Mouse (Mus musculus) G1E-ER4 (cell line): ENCODE measurements around the gene Cdc42se2. TPM values are rescaled to one million over a fixed set of nuclear protein-coding genes. Genes with fewer than 3 reads are reported as not detected.

ENCODE experiments used
- GATA1 ChIP-seq: IDR thresholded peaks from one replicate; pipeline ENCODE4 v1.8.0; 2012; ENCODE audit warnings: low read length, inconsistent platforms
- polyA plus RNA-seq: library from polyadenylated mRNA; stranded (reverse); fragments of >175 nt; gene quantifications from 2 replicates; pipeline ENCODE4 v1.2.3, GENCODE M21; 2012

The Cdc42se2 gene
- polyA plus RNA-seq, 1 experiment: 5.6 TPM

DNA sequence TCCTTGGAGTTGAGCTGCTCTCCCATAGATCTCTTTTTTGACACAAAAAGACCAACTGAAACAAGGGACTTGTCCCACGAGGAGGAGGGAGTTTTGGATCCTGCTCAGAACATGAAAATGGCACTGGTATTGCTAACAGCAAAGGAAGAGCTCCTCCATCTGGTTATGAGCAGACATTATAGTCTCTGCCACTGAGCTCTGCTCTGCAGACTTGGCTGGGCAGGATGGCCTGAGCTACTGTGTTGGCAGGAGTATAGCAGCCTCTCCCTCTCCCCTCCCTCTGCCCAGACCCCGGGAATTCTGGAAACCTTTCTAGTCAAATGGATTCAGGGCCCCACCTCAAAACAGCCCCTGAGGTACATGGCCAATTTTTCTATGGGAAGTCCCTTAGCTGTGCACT, 77.8 kb downstream of the Cdc42se2 start:
- TF ChIP-seq GATA1: no peak

DNA sequence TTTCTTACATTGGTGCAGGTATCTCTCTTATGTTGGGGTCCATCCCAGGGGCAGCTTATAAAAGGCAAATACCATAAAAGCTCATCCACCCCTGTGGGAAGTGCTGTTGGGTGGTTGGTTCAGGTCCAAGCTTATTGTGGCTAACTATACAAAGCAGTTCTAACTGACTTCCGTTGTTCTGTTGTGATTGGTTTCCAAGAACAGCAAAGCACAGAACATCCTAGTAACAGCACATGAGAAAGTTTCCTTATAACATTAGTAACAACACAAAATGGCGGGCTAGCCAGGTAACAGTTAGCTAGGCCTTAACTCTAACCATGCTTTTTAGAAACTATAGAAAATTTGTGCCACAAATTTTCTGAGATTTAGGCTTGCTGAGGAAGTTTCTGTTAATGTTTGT, 79.3 kb downstream of the Cdc42se2 start:
- no peak for TF ChIP-seq GATA1

DNA sequence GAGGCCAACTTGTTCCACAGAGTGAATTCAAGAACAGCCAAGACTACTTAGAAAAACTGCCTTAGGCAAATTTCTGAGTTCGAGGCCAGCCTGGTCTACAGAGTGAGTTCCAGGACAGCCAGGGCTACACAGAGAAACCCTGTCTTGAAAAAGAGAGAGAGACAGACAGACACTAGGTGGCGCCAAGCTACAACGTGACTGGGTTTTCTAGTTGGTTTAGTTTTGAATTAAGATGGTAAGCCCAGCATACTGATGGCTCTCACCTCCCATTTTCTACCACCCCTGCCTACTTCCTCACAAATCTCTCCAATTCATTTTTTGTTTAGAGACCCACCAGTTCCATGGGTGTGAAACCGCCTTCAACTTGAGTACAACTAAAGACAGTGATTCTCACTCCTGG, 84.2 kb downstream of the Cdc42se2 start:
- no peak for TF ChIP-seq GATA1

DNA sequence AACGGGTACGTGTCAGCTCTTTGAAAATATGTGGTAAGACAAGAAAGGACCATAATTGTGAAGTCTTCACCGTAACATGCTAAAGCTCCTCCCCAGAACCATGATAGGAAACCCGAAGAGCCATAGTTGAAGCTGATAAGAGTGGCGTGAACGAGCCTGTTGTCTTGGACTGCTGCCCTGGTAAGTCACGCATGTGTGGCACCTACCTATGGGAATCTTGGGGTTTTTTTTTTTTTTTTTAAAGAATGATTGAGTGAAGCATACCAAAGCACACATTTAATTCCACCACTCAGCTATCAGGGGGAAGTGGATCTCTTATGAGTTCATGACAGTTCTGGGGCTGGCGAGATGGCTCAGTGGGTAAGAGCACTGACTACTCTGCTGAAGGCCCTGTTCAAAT, 85.6 kb downstream of the Cdc42se2 start:
- no peak for TF ChIP-seq GATA1

DNA sequence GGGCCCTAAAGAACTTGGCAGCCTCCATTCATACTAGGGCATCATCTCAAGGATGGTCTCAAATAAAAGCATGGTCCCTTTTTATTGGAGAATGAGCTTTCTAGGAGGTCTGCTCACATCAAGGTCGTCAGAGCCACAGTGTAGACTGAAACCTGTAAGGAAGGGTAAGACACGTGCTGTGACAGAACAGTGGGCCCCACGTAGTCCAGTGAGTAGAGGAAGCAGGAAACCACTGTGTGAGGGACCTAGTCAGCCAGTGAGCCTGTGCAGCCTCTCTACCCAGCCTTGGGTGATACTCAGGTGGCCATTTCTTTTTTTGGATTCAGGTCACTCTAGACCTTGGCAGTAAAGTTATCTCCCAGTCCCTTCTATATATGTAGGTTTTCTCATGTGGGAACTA, 87.5 kb downstream of the Cdc42se2 start:
- no peak for TF ChIP-seq GATA1

DNA sequence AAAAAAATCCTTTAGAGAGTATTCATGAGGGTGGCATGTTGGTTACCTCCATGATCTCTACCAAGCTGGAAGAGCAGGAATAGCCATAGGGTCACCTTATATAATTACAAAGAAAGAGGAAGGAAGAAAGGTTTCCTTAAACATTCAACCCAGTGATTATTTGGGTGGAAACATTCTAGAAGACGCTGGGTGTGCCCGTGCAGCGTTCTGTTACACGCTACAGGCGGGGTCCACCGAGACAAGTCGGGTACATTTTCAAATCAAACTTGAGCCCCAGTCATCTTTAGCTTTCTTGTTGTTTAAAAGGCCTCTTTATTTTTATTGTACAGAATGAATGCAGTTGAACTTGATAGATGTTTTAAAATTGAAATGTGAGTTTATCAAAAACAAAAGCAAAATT, 88.8 kb downstream of the Cdc42se2 start:
- no peak for TF ChIP-seq GATA1

DNA sequence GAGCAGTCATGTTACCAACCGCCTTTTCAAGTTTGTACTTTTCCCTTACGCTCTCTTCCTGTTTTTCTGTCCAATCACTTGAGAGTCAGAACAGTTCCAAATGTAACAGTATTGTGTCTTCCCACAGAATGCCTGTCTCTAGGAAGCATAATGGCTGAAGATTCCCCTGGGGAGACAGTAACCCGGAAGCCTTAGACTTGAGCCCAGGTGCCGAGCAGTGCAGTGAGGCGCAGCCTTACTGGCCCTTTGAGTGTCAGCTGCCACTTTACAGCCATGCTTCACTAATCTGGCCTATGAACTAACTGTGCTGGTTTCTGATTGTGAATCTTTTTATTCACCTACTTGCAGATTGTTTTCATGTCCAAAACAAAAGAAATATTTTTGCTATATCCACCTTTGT, 89.9 kb downstream of the Cdc42se2 start:
- no peak for TF ChIP-seq GATA1

DNA sequence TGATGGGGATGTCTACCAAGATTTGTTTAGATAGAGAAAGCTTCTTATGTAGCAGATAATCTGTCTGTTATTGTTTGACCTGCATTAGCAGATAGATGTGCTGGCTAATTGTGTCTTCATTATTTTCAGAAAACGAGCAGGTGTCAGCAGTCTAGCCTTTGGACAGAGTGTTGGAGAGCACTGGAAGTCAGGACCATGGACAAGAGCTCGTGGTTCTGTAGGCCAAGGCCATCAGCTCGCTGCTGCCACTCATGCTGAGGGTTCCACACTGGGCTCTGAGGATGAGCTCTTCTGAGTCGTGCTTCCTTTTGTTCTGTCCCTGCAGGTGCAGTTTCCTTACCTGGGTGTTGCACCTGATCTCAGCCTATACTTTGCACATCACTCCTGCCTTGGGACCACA, 91.5 kb downstream of the Cdc42se2 start:
- TF ChIP-seq GATA1: no peak

DNA sequence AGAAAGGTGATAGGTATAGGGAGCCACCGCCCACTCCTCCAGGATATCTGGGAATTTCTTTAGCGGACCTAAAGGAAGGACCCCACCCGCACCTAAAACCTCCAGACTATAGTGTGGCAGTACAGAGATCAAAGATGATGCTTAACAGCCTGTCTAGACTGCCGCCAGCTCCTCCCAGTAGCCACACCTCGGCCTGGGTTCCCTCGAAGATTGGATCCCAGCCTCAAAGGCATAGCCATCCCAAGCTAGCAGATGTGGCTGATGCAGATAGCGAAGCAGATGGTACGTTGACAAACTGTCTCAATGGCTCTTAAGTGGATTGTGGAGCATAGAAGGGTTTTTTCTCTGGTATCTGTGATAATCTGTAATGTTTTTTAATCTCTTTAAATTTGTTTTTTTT, 93.2 kb downstream of the Cdc42se2 start:
- no peak for TF ChIP-seq GATA1

DNA sequence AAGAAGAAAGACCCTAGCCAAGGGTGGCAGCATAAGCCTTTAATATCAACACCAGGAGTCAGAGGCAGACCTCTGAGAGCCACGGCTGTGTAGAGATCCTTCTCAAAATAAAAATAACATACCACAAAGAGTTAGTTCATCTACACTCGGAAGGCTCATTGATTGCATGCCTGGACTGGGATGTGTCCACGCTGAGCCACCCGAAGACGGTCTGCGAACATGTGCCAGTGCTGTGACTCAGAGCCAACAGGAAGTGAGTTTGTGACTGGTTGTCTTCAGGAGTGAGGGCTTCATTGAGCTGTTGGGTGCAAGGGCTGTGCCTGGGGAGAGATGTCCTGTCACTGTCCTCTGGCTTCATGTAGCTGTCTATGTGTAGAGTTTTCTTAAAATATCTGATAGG, 93.8 kb downstream of the Cdc42se2 start:
- no peak for TF ChIP-seq GATA1

DNA sequence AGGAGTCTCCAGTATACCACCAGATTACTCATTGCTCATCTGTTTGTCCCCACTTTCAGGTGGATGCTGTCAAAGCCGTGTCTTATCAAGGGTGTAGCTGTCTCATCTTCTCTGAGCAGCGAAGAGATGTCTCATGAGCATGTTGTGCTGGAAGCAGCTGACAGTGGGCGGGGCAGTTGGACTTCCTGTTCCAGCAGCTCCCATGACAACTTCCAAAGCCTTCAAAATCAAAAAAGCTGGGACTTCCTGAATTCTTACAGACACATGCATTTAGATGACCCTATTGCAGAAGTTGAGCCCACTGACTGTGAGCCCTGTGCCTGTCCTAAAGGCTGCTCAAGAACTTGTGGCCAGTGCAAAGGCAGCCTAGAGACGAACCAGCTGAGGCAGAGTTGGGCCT, 96.3 kb downstream of the Cdc42se2 start:
- no peak for TF ChIP-seq GATA1

DNA sequence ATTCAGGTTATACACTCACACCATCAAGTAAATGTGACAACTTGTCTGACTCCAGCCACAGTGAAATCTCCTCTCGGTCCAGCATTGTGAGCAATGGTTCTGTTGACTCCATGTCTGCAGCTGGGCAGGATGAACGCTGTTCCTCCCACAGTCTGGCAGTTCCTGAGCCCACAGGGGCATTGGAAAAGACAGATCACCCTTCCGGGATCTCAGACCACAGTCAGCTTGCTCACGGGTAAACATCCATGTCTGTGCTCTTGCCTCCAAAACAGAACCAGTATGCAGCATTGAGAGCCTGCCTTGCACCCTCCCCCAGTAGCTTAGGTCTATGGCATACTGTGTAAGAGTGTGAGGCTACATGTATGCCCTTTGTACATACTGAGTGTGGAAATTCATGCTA, 97.3 kb downstream of the Cdc42se2 start:
- no peak for TF ChIP-seq GATA1

DNA sequence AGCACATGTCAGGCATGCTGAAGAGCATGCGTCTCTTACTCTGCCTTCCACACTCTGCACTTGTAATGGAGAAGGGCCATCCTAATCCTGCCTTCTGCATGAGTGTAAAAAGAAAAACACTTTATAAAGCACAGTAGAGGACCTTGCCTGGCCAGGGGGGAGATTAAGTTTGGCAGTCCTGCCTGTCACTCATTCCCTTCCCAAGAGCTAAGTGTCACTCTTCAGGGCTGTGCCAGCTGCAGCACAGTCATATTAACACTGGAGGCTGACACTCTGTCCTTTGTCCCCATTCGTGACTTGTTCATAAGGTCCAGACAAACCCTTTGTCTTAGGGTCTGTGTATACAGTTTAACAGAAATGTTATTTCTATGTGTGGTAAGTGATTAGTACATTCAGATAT, 102.6 kb downstream of the Cdc42se2 start:
- no peak for TF ChIP-seq GATA1

DNA sequence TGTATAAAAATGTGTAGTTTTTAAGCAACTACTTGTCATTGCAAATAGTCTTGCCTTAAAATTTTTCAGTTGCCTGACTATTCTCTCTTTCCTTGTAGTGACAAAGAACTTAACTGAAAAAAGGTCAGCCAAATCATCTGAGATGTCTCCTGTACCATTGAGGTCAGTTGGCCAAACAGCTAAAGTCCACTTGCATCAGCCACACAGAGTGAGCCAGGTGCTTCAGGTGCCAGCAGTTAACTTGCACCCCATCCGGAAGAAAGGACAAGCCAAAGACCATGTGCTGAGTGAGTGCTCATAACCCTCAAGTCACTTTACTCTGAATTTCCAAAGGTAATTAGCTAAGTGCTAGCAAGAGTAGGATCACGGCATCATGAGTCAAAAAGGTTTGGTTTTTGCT, 108.3 kb downstream of the Cdc42se2 start:
- TF ChIP-seq GATA1: no peak

DNA sequence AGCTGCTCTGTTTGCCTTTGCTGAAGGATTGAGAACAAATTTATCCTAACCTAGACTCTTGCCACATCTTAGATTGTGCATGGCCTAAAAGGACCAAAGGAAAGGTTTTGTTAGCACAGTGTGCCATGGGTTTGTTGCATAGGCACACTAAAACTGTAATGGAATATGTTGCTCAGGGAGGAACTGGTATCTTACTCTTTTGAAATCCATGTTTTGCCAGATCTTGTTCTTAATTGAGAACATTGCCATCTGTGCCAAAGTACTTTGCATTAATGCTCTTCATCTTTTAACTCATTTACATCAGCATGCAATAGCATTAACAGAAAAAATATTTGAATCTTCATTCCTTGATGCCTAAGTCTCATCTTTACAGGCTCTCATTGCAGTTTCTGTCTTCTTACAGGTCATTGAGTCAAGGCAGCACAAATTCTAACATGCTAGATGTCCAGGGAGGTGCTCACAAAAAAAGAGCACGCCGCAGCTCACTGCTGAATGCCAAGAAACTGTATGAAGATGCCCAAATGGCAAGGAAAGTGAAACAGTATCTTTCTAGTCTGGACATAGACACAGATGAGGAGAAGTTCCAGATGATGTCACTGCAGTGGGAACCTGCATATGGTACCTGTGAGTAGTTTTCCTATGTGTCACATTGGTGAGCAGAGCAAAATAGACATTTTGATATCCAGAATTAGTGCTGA, 111.5 kb downstream of the Cdc42se2 start:
- TF ChIP-seq GATA1: no peak

DNA sequence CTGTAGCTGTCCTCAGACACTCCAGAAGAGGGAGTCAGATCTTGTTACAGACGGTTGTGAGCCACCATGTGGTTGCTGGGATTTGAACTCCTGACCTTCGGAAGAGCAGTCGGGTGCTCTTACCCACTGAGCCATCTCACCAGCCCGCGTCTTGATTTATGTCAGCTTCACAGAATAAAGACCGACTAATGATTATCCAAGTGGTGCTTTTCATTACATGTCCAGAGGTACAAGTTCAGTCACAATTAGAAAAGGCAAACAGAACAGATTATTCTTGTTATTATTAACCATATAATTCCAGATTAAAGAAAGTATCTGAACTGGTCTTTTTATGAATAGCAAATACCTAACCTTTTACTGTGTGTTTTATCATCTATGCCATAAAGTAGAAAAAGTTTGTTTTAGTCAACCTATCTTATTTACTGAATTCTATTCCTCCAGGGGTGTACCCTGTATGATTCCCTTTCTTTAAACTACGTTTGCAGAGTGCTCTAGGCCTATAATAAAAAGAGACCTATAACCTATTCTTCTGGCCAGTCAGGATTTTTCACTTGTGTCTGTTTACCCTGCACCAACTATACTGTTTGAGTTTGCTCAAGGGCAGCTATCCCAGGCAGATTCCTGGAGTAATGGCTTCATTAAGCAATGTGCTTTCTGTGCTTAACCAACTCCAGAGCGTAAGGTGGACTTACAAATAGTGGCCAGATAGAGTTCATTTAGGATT, 113.7 kb downstream of the Cdc42se2 start:
- no peak for TF ChIP-seq GATA1

Other genes with a start within 250 kb of the Cdc42se2 start
- gene Lyrm7, start 73.2 kb upstream of the Cdc42se2 start, polyA plus RNA-seq: 0.10 and 0.30 TPM in 2 replicates
- gene Hint1, start 78.7 kb upstream of the Cdc42se2 start, polyA plus RNA-seq: 1,096 and 1,499 TPM in 2 replicates
- gene Gpx3, start 114.8 kb upstream of the Cdc42se2 start, polyA plus RNA-seq: not detected in 2 replicates
- gene Tnip1, start 175.2 kb upstream of the Cdc42se2 start, polyA plus RNA-seq: 28.6 and 29.7 TPM in 2 replicates
- 0.04 TPM in 1 of 2 replicates, not detected in the other for gene Anxa6, start 245.8 kb upstream of the Cdc42se2 start, polyA plus RNA-seq